Mouse (Mus musculus) cortical plate, adult 2 months (tissue): ENCODE results near the gene Ppp1r16b.

Experiments used
- CTCF ChIP-seq: fragments of 200-500 bp; IDR thresholded peaks from 2 replicates; pipeline ENCODE4 v1.5.1; 2011; ENCODE audit warnings: mild to moderate bottlenecking, control low read depth, low read length; ENCODE audit not compliant: insufficient read depth; ENCODE audit errors: extremely low read depth
- POLR2A ChIP-seq: fragments of 200-500 bp; IDR thresholded peaks from 2 replicates; pipeline ENCODE4 v1.6.1; 2011; ENCODE audit warnings: mild to moderate bottlenecking, low read length, control low read depth; ENCODE audit not compliant: insufficient read depth; ENCODE audit errors: extremely low read depth

DNA sequence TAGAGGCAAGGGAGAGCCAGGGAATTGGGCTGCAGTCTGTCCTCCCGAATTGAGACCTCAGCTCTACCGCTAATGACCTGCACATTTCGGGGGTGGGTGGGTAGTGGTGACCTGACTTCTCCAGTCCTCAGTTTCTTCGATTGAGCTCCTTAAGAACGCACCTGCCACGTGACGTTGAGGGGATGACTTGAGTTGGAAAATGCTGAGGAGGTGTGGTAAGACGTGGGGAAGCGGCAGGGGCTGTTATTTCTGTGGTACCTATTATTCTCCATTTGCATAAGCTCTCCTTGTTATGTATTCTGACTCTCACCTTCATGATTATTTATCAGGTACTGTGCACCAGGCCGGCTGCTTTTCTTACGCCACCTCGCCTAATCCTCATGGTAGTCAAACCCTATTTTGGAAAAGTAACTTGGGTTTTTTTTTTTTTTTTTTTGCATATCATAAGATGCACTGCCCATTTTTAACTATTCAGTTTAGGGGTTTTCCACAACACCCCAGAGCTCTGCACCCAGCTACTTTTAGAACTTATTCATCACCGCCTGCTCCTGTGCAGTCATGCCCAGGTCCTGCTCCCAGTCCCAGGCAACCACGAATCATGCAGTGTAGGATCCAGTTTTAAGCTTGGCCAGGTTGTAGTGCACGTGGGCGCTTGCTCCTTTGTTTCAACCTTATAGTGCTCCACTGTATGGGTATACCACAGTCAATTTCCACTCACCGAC lies 35.5 kb downstream of the Ppp1r16b start:
- no peak for TF ChIP-seq POLR2A
- no peak for TF ChIP-seq CTCF
